Mouse (Mus musculus): ENCODE data around the gene Bcl2l2. TPM values are rescaled to one million over a fixed set of nuclear protein-coding genes. Genes with fewer than 3 reads are reported as not detected.
A peak's percentile ranks its signal among the peaks of the same experiment; 100 is the strongest.

Bcl2l2 gene
- polyA plus RNA-seq, 1 experiment from 2014 or later: 3.3 TPM

- peak overlapping the region; percentile 99 for H3K9ac ChIP-seq (replicated peaks)
- peak overlapping the region; percentile 83 for H3K4me2 ChIP-seq
- no peaks in the 10 kb centered on the region for H3K27me3 ChIP-seq
- H3K9me3 ChIP-seq: no peaks in the 10 kb centered on the region
- WGBS: under 1% methylated on average over 38 of the region's 38 CpGs
- peak; percentile 99 for ATAC-seq (ENCODE audit: insufficient number of reproducible peaks, insufficient read depth, low FRiP score, low TSS enrichment, low read depth)
- peaks cover 13% of the 10 kb centered on the region for H3K4me1 ChIP-seq (replicated peaks)
- peaks cover 33% of the 10 kb centered on the region for H3K36me3 ChIP-seq
- peak overlapping the region; percentile 95 for H3K4me3 ChIP-seq (replicated peaks)
- H3K27ac ChIP-seq: peak overlapping the region; percentile 95
Observed at GRCm38 (mm10) chr14:54893651-54894181, 10.5 kb downstream of the Bcl2l2 start.

GRCm38 (mm10) chr14:54894296-54895151 lies 11.3 kb downstream of the Bcl2l2 start:
- H3K27me3 ChIP-seq: no peaks in the 10 kb centered on the region
- under 1% methylated on average over 52 of the region's 54 CpGs for WGBS
- peak overlapping the region; percentile 83 for H3K4me2 ChIP-seq
- peak; percentile 43 for ATAC-seq (ENCODE audit: insufficient number of reproducible peaks, insufficient read depth, low FRiP score, low TSS enrichment, low read depth)
- peak overlapping the region; percentile 95 for H3K27ac ChIP-seq
- H3K9ac ChIP-seq (replicated peaks): peak overlapping the region; percentile 99
- H3K36me3 ChIP-seq: peaks cover 38% of the 10 kb centered on the region
- peak overlapping the region; percentile 95 for H3K4me3 ChIP-seq (replicated peaks)
- no peaks in the 10 kb centered on the region for H3K9me3 ChIP-seq
- peaks cover 13% of the 10 kb centered on the region for H3K4me1 ChIP-seq (replicated peaks)

GRCm38 (mm10) chr14:54897445-54897844 lies 14.3 kb downstream of the Bcl2l2 start:
- H3K27me3 ChIP-seq: no peaks in the 10 kb centered on the region
- no peak overlapping the region for H3K9ac ChIP-seq (replicated peaks)
- H3K9me3 ChIP-seq: no peaks in the 10 kb centered on the region
- H3K4me3 ChIP-seq (replicated peaks): no peak overlapping the region
- H3K27ac ChIP-seq: peak overlapping the region; percentile 23; the same call in 1 of the 2 replicates
- peaks cover 38% of the 10 kb centered on the region for H3K36me3 ChIP-seq
- no peak overlapping the region for H3K4me2 ChIP-seq
- ATAC-seq (ENCODE audit: insufficient number of reproducible peaks, insufficient read depth, low FRiP score, low TSS enrichment, low read depth): no peak
- 78% methylated on average over 2 of the region's 2 CpGs for WGBS
- peaks cover 13% of the 10 kb centered on the region for H3K4me1 ChIP-seq (replicated peaks)

DNA sequence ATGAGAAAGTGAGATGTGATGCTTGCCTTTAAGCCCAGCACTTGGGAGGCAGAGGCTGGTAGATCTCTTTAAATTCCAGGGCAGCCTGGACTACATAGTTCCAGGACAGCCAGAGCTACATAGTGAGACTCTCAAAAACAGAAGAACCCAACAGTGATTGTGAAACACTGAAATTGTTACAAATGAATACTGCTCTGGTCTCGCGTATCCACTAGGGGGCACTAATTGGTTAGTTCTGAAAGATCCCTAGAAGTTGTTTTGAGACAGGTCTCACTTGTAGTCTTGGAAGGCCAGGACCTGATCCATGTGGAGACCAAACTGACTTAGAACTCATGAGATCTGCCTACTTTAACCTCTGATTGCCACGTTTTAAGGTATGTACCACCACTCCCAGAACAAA lies 17.2 kb downstream of the Bcl2l2 start:
- peaks cover 52% of the 10 kb centered on the region for H3K36me3 ChIP-seq
- H3K4me1 ChIP-seq (replicated peaks): peaks cover 8% of the 10 kb centered on the region
- no peak overlapping the region for H3K4me3 ChIP-seq (replicated peaks)
- ATAC-seq (ENCODE audit: insufficient number of reproducible peaks, insufficient read depth, low FRiP score, low TSS enrichment, low read depth): no peak
- H3K27me3 ChIP-seq: no peaks in the 10 kb centered on the region
- peak overlapping the region; percentile 41; the same call in 1 of the 2 replicates for H3K27ac ChIP-seq
- no peak overlapping the region for H3K4me2 ChIP-seq
- no peaks in the 10 kb centered on the region for H3K9me3 ChIP-seq
- under 1% methylated on average over 3 of the region's 3 CpGs for WGBS
- H3K9ac ChIP-seq (replicated peaks): no peak overlapping the region

DNA sequence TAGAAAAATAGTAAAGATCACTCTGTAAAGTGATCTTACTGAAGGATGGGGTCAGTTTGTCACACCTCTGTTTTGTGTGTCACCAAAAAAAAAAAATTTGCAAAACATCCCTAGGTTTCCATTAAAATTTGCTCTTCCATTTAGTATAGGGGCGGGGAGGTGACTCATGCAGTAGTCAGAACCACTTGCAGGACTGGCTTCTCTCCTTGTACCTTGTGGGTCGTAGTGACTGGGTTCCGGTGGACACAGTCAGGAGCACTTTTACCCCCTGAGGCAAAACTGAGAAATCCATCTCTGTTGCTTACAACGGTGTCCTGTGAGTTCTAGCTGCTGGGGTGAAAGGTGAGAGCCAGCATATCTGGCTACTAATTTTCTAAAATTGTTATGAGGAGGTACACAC lies 20.5 kb downstream of the Bcl2l2 start:
- peaks cover 4% of the 10 kb centered on the region; the same call in 1 of the 2 replicates for H3K4me1 ChIP-seq (replicated peaks)
- peaks cover 52% of the 10 kb centered on the region for H3K36me3 ChIP-seq
- WGBS: 88% methylated on average over 4 of the region's 4 CpGs
- no peak for ATAC-seq (ENCODE audit: insufficient number of reproducible peaks, insufficient read depth, low FRiP score, low TSS enrichment, low read depth)
- no peaks in the 10 kb centered on the region for H3K27me3 ChIP-seq
- H3K4me2 ChIP-seq: no peak overlapping the region
- no peak overlapping the region for H3K4me3 ChIP-seq (replicated peaks)
- H3K9ac ChIP-seq (replicated peaks): no peak overlapping the region
- H3K27ac ChIP-seq: no peak overlapping the region
- H3K9me3 ChIP-seq: no peaks in the 10 kb centered on the region

- 81% methylated on average over 7 of the region's 7 CpGs for WGBS
Observed at GRCm38 (mm10) chr14:54908682-54909081, 25.5 kb downstream of the Bcl2l2 start.

GRCm38 (mm10) chr14:54912109-54912850 lies 29.1 kb downstream of the Bcl2l2 start:
- Histone ChIP-seq H3K4me2 (peak overlapping the region; percentile 95), H3K27me3 (no peaks in the 10 kb centered on the region), H3K36me3 (peaks cover 66% of the 10 kb centered on the region), H3K27ac (peak overlapping the region; percentile 90), H3K4me3 (replicated peaks) (peak overlapping the region; percentile 98), H3K9me3 (no peaks in the 10 kb centered on the region), H3K9ac (replicated peaks) (peak overlapping the region; percentile 96), H3K4me1 (replicated peaks) (peaks cover 25% of the 10 kb centered on the region)
- ATAC-seq (ENCODE audit: insufficient number of reproducible peaks, insufficient read depth, low FRiP score, low TSS enrichment, low read depth): peak; percentile 54; the same call in 1 of the 2 replicates
- 2% methylated on average over 52 of the region's 69 CpGs for whole genome bisulfite sequencing

More at GRCm38 (mm10) chr14:54908682-54909081, 25.5 kb downstream of the Bcl2l2 start:
- Histone ChIP-seq H3K9ac (replicated peaks) (no peak overlapping the region), H3K9me3 (no peaks in the 10 kb centered on the region), H3K36me3 (peaks cover 77% of the 10 kb centered on the region), H3K27me3 (no peaks in the 10 kb centered on the region), H3K27ac (no peak overlapping the region), H3K4me3 (replicated peaks) (no peak overlapping the region), H3K4me2 (no peak overlapping the region), H3K4me1 (replicated peaks) (peaks cover 21% of the 10 kb centered on the region)
- no peak for ATAC-seq (ENCODE audit: insufficient number of reproducible peaks, insufficient read depth, low FRiP score, low TSS enrichment, low read depth)

GRCm38 (mm10) chr14:54912886-54913285 lies 29.7 kb downstream of the Bcl2l2 start, which contains the start of gene Slc22a17:
Slc22a17 (minus strand) TSS chr14:54913132.
- Histone ChIP-seq H3K4me2 (peak within 1 kb of the TSS; percentile 95), H3K36me3 (peaks cover 66% of the 10 kb centered on the region), H3K9ac (replicated peaks) (peak within 1 kb of the TSS; percentile 96), H3K27ac (peak within 1 kb of the TSS; percentile 90), H3K27me3 (no peaks in the 10 kb centered on the region), H3K4me3 (replicated peaks) (peak within 1 kb of the TSS; percentile 98), H3K4me1 (replicated peaks) (peaks cover 24% of the 10 kb centered on the region), H3K9me3 (no peaks in the 10 kb centered on the region)
- peak; percentile 92 for ATAC-seq (ENCODE audit: insufficient number of reproducible peaks, insufficient read depth, low FRiP score, low TSS enrichment, low read depth)
- WGBS: under 1% methylated on average over 27 of the region's 28 CpGs

- Histone ChIP-seq H3K27me3 (no peaks in the 10 kb centered on the region), H3K27ac (peak overlapping the region; percentile 90), H3K9me3 (no peaks in the 10 kb centered on the region), H3K4me2 (peak overlapping the region; percentile 95), H3K9ac (replicated peaks) (peak overlapping the region; percentile 96), H3K4me3 (replicated peaks) (peak overlapping the region; percentile 98), H3K36me3 (peaks cover 66% of the 10 kb centered on the region), H3K4me1 (replicated peaks) (peaks cover 21% of the 10 kb centered on the region)
- no peak for ATAC-seq (ENCODE audit: insufficient number of reproducible peaks, insufficient read depth, low FRiP score, low TSS enrichment, low read depth)
- 18% methylated on average over 10 of the region's 10 CpGs for WGBS
Observed at GRCm38 (mm10) chr14:54913343-54913742, 30.2 kb downstream of the Bcl2l2 start.

- ATAC-seq (ENCODE audit: insufficient number of reproducible peaks, insufficient read depth, low FRiP score, low TSS enrichment, low read depth): no peak
- peaks cover 21% of the 10 kb centered on the region for H3K4me1 ChIP-seq (replicated peaks)
- H3K4me2 ChIP-seq: no peak overlapping the region
- 91% methylated on average over 16 of the region's 16 CpGs for whole genome bisulfite sequencing
- no peak overlapping the region for H3K27ac ChIP-seq
- H3K9ac ChIP-seq (replicated peaks): no peak overlapping the region
- H3K36me3 ChIP-seq: peaks cover 80% of the 10 kb centered on the region
- peaks cover 20% of the 10 kb centered on the region for H3K9me3 ChIP-seq
- H3K4me3 ChIP-seq (replicated peaks): no peak overlapping the region
- H3K27me3 ChIP-seq: no peaks in the 10 kb centered on the region
Observed at GRCm38 (mm10) chr14:54920076-54920685, 37.0 kb downstream of the Bcl2l2 start.
